Mouse (Mus musculus): ENCODE results near the gene Acox3. TPM values are rescaled to one million over a fixed set of nuclear protein-coding genes. Genes with fewer than 3 reads are reported as not detected.

Gene Acox3
- total RNA-seq (2014; fragmentation: Nextera tagmentation) = 41.4 and 56.5 TPM in 2 replicates
- total RNA-seq (2017) = 25.3 and 34.5 TPM in 2 replicates

GRCm38 (mm10) chr5:35582445-35583220 lies at the start of gene Acox3:
Acox3 (plus strand) TSS chr5:35583040.
- ATAC-seq (replicated peaks; ENCODE audit: poor library complexity, severe bottlenecking) = peak; percentile 80

- ATAC-seq (replicated peaks; ENCODE audit: poor library complexity, severe bottlenecking) = no peak
These were observed 46.6 kb upstream of the Acox3 start for GRCm38 (mm10) chr5:35536271-35536670.

GRCm38 (mm10) chr5:35537474-35537873 lies 45.4 kb upstream of the Acox3 start:
- ATAC-seq (replicated peaks; ENCODE audit: poor library complexity, severe bottlenecking) = no peak

GRCm38 (mm10) chr5:35538022-35538421 lies 44.8 kb upstream of the Acox3 start:
- ATAC-seq (replicated peaks; ENCODE audit: poor library complexity, severe bottlenecking) = no peak

- ATAC-seq (replicated peaks; ENCODE audit: poor library complexity, severe bottlenecking) = no peak
These were observed 43.3 kb upstream of the Acox3 start for GRCm38 (mm10) chr5:35539576-35539975.

- no peak for ATAC-seq (replicated peaks; ENCODE audit: poor library complexity, severe bottlenecking)
These were observed 42.3 kb upstream of the Acox3 start for GRCm38 (mm10) chr5:35540555-35540954.

- no peak for ATAC-seq (replicated peaks; ENCODE audit: poor library complexity, severe bottlenecking)
These were observed 41.6 kb upstream of the Acox3 start for GRCm38 (mm10) chr5:35541059-35541790.

GRCm38 (mm10) chr5:35546127-35546526 lies 36.7 kb upstream of the Acox3 start:
- ATAC-seq (replicated peaks; ENCODE audit: poor library complexity, severe bottlenecking) = no peak

- no peak for ATAC-seq (replicated peaks; ENCODE audit: poor library complexity, severe bottlenecking)
These were observed 30.7 kb upstream of the Acox3 start for GRCm38 (mm10) chr5:35551855-35552837.

- no peak for ATAC-seq (replicated peaks; ENCODE audit: poor library complexity, severe bottlenecking)
These were observed 29.9 kb upstream of the Acox3 start for GRCm38 (mm10) chr5:35552838-35553539.

GRCm38 (mm10) chr5:35556393-35556792 lies 26.4 kb upstream of the Acox3 start:
- ATAC-seq (replicated peaks; ENCODE audit: poor library complexity, severe bottlenecking) = no peak

- ATAC-seq (replicated peaks; ENCODE audit: poor library complexity, severe bottlenecking) = no peak
These were observed 24.8 kb upstream of the Acox3 start for GRCm38 (mm10) chr5:35557946-35558621.

GRCm38 (mm10) chr5:35559447-35559846 lies 23.4 kb upstream of the Acox3 start:
- ATAC-seq (replicated peaks; ENCODE audit: poor library complexity, severe bottlenecking) = no peak

GRCm38 (mm10) chr5:35562616-35563015 lies 20.2 kb upstream of the Acox3 start:
- no peak for ATAC-seq (replicated peaks; ENCODE audit: poor library complexity, severe bottlenecking)

- peak; percentile 77 for ATAC-seq (replicated peaks; ENCODE audit: poor library complexity, severe bottlenecking)
These were observed 19.4 kb upstream of the Acox3 start for GRCm38 (mm10) chr5:35563449-35563848.

GRCm38 (mm10) chr5:35565217-35565616 lies 17.6 kb upstream of the Acox3 start:
- ATAC-seq (replicated peaks; ENCODE audit: poor library complexity, severe bottlenecking) = no peak

- ATAC-seq (replicated peaks; ENCODE audit: poor library complexity, severe bottlenecking) = no peak
These were observed 16.2 kb upstream of the Acox3 start for GRCm38 (mm10) chr5:35566632-35567031.

- no peak for ATAC-seq (replicated peaks; ENCODE audit: poor library complexity, severe bottlenecking)
These were observed 11.3 kb upstream of the Acox3 start for GRCm38 (mm10) chr5:35571546-35571945.

All from granulocyte monocyte progenitor cell, adult 5-6 weeks (primary cell).